Mouse (Mus musculus): ENCODE measurements at regions not wholly inside any gene's neighbourhood (a gene's known extent, or its start where the extent isn't known, plus 50 kb on each side); places are given as distances from the start of the nearest gene placed in this dataset.
A peak's percentile ranks its signal among the peaks of the same experiment; 100 is the strongest.

- DNase-seq (ENCODE audit: low spot score in 2 of 2) = peak; percentile 60 to 82
Observed at GRCm38 (mm10) chr14:24939476-24940200, 452.7 kb downstream of the Rps24 start.

DNA sequence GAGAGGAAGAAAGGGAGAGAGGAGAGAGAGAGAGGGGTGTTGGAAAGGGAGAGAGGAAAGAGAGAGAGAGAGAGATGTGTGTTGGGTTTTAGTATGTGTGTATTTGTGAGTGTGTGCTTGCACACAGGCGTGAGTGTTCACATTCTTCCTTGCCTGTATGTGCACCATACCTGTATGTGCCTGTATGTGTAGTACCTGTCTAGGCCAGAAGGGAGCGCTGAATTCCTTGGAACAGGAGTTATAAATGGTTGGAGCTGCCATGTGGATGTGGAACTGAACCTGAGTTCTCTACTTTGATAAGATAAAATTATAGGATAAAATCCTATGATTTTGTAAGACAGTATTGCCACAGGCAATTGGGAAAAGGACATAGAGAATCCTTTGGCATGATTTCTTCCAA, 458.8 kb downstream of the Rps24 start:
- no peak for DNase-seq (ENCODE audit: low spot score in 2 of 2)

DNA sequence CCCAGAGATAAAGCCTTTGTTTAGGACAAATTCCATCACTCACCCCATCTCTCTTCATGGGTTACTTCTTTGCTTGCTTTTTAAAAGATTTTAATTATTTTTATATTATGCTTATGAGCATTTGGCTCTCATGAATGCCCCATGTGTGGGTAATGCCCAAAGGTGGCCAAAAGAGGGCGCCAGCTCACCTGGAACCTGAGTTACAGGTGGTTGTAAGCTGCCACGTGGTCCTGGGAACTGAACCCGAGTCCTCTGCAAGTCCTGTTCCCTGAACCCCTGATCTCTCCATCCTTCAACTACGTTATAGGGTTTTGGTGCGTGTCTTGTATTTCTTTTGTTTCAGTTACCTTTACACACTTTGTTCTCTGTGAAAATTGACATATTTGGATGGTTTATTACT, 460.2 kb downstream of the Rps24 start:
- DNase-seq (ENCODE audit: low spot score in 2 of 2) = no peak

DNA sequence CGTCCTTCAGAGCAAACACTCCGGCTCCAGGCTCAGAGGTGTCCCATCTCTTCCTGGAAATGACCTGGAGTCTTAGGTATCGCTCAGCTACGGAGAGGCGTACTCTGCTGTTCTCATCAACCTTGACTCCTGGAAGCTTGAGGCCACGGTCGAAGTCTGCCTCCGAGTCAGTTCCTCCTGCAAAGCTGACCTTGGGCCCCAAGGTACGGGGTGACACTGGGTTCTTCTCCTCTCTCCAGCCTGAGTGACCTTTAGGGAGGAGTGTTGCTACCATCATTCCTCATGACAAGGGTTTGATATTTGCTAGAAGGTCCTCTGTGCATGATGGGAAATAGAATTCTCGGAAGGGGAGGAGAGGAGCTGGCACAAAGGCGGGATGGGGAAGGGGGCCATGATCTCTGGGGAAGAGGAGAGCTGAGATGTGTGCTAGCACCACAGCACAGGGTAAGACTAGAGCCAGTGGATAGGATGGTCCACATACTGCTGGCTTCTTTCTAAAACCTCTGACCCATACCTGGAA, 469.0 kb downstream of the Rps24 start:
- DNase-seq (ENCODE audit: low spot score in 2 of 2) = no peak

GRCm38 (mm10) chr14:24956528-24957210, 469.7 kb downstream of the Rps24 start:
- DNase-seq (ENCODE audit: low spot score in 2 of 2) = no peak

GRCm38 (mm10) chr14:24957392-24957791, 470.5 kb downstream of the Rps24 start:
- DNase-seq (ENCODE audit: low spot score in 2 of 2) = no peak

GRCm38 (mm10) chr14:24958821-24959220, 471.9 kb downstream of the Rps24 start:
- no peak for DNase-seq (ENCODE audit: low spot score in 2 of 2)

- DNase-seq (ENCODE audit: low spot score in 2 of 2) = no peak
Observed at GRCm38 (mm10) chr14:24959401-24959800, 472.5 kb downstream of the Rps24 start.

GRCm38 (mm10) chr14:24960082-24960482, 473.2 kb downstream of the Rps24 start:
- peak; percentile 58 to 87 for DNase-seq (ENCODE audit: low spot score in 2 of 2)

- peak in 1 of 2 experiments; percentile 25 for DNase-seq (ENCODE audit: low spot score in 2 of 2)
Observed at GRCm38 (mm10) chr14:24960875-24961274, 473.9 kb downstream of the Rps24 start.

- no peak for DNase-seq (ENCODE audit: low spot score in 2 of 2)
Observed at GRCm38 (mm10) chr14:24961721-24962120, 474.8 kb downstream of the Rps24 start.

- no peak for DNase-seq (ENCODE audit: low spot score in 2 of 2)
Observed at GRCm38 (mm10) chr14:24969584-24969983, 482.7 kb downstream of the Rps24 start.

GRCm38 (mm10) chr14:24972357-24972756, 485.4 kb downstream of the Rps24 start:
- DNase-seq (ENCODE audit: low spot score in 2 of 2) = no peak

GRCm38 (mm10) chr14:24973039-24973438, 485.9 kb upstream of the Zmiz1 start:
- no peak for DNase-seq (ENCODE audit: low spot score in 2 of 2)

DNA sequence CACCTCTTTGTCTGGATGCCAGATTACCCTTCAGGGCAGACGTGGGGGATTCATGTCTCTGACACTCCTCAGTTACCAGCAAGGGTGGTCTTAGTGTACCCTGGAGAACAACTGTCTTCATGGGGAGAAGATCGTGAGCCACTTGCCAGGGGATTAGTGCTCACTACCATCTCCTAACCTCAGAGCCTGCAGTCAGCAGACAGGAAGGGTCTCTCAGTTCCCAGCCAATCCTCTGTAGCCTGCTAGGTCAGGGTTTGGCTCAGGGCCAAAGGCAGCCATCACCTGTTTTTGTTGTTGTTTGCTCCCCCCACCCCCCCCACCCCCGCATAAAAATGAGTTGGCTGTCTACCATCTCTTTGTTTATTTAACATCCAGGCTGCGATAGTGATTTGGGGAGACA, 485.4 kb upstream of the Zmiz1 start:
- DNase-seq (ENCODE audit: low spot score in 2 of 2) = peak in 1 of 2 experiments; percentile 53

- DNase-seq (ENCODE audit: low spot score in 2 of 2) = no peak
Observed at GRCm38 (mm10) chr14:24982489-24982888, 476.5 kb upstream of the Zmiz1 start.

- peak in 1 of 2 experiments; percentile 48 for DNase-seq (ENCODE audit: low spot score in 2 of 2)
Observed at GRCm38 (mm10) chr14:24983279-24983678, 475.7 kb upstream of the Zmiz1 start.

GRCm38 (mm10) chr14:24985806-24986359, 473.1 kb upstream of the Zmiz1 start:
- DNase-seq (ENCODE audit: low spot score in 2 of 2) = no peak

DNA sequence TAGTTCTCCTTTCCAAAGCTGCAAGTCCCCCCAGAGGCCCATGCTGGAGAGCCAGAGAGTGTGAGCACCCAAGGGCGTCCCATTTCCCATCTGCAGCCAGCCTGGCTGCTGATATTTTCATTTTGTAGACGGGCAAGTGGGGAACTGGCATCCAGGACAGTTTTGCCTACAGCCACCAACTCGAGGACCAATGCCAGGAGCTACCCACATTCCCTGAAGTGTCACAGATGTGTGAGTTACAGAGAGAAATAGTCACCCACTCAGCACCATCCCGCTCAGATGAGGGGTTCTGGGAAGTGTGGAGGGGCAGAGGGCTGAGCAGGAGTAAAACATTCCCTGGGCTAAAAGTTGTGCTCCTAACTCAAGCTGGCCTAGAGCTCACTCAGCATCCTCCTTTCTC, 472.6 kb upstream of the Zmiz1 start:
- no peak for DNase-seq (ENCODE audit: low spot score in 2 of 2)

DNA sequence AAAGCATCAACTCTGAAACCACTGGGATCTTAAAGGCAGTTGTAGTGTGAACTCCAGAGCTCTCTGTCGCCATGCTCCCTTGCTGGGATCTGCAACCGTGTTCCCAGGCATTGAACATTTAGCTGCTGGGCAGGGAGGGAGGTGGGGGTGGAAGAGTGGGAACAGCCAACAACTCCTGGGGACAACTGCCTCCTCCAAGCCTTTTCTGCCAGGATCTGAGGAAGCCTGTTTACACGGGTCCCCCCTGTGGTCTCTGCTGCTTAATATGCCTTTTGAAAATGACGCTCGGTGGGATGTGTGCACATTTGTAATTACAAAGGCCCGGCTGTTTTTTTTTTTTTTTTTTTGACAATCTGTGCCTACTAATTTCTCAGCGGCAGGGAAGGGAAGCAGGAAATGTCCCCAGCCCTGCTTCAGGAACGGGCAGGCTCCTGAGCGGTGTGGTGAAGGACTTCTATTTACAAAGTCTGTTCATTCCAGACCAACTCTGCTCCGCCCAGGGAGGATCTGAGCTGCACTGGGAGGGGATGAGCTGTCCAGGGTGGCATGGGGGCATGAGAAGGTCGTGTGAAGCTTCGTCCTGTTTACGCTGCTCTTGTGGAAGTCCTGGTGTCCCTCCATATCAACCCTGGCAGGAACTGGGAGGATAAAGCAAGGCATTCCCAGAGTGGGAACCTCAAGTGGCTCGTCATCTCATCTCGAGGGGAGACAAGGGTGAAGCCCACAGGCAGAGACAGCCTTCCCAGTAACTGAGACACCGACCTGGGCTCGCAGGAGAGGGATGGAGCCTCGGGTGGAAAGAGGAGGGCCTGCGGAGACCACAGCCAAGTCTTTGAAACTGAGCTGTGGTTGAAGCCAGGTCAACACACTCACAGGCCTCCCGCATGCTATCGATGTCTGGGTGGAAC, 465.0 kb upstream of the Zmiz1 start:
- peak in 1 of 2 experiments; percentile 56 for DNase-seq (ENCODE audit: low spot score in 2 of 2)

- DNase-seq (ENCODE audit: low spot score in 2 of 2) = peak in 1 of 2 experiments; percentile 60
Observed at GRCm38 (mm10) chr14:24995226-24995625, 463.8 kb upstream of the Zmiz1 start.

Data from cerebellum, postnatal 4 days (tissue).